Mouse (Mus musculus) brain, embryonic 14.5 days (tissue): ENCODE measurements around the gene Smtnl1.
A peak's percentile ranks its signal among the peaks of the same experiment; 100 is the strongest.

Experiments
- CTCF ChIP-seq: fragments of 200-500 bp; IDR thresholded peaks from 2 replicates; pipeline ENCODE4 v1.5.1; 2012; ENCODE audit warnings: inconsistent platforms, mild to moderate bottlenecking, moderate library complexity, borderline replicate concordance; ENCODE audit not compliant: insufficient read depth, insufficient read length; ENCODE audit errors: extremely low read depth
- POLR2A ChIP-seq: fragments of 200-500 bp; IDR thresholded peaks from 2 replicates; pipeline ENCODE4 v1.6.1; 2012; ENCODE audit warnings: mild to moderate bottlenecking, inconsistent platforms, borderline replicate concordance; ENCODE audit not compliant: poor library complexity, insufficient read depth, insufficient read length, severe bottlenecking; ENCODE audit errors: extremely low read depth

GRCm38 (mm10) chr2:84865616-84866571 is 43.4 kb upstream of the Smtnl1 start:
- TF ChIP-seq CTCF = peak; percentile 77
- TF ChIP-seq POLR2A = no peak
